Mouse (Mus musculus): Measurements from ENCODE around the gene Crocc2. TPM values are rescaled to one million over a fixed set of nuclear protein-coding genes. Genes with fewer than 3 reads are reported as not detected.

Gene Crocc2
- polyA plus RNA-seq, 1 experiment = not detected

DNA sequence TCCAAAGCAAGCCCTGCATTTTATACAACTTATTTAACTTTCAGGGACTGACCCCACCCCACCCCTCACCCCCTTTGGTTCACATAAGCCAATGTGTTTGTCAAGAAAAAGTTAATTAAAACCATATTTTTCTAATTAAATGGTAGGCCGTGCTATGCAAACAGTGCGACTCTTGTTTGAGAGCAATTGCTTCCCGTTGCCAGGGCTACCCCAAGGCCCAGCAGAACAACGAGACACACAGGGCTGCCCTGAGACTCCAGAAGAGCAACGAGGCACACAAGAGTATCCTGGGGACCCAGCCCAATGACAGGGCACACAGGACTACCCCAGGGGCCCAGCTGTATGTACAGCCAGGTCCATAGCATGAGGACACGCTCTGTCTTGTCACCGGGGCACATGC is 52.3 kb downstream of the Crocc2 start:
- no peak for TF ChIP-seq POLR2A (IDR thresholded peaks at IDR 0.05; ENCODE audit: insufficient read depth, low read depth, low read length)
- TF ChIP-seq CTCF (IDR thresholded peaks at IDR 0.05; ENCODE audit: insufficient read depth, low read depth, low read length) = no peak
- Histone ChIP-seq H3K4me3 (ENCODE audit: insufficient read depth, low read depth, low read length) (no peak overlapping the region), H3K4me1 (ENCODE audit: control insufficient read depth, insufficient read depth, low read length) (peaks cover 19% of the 10 kb centered on the region), H3K27ac (ENCODE audit: insufficient read depth, low read depth, low read length) (no peak overlapping the region)
- 48% methylated on average over 7 of the region's 7 CpGs for WGBS

DNA sequence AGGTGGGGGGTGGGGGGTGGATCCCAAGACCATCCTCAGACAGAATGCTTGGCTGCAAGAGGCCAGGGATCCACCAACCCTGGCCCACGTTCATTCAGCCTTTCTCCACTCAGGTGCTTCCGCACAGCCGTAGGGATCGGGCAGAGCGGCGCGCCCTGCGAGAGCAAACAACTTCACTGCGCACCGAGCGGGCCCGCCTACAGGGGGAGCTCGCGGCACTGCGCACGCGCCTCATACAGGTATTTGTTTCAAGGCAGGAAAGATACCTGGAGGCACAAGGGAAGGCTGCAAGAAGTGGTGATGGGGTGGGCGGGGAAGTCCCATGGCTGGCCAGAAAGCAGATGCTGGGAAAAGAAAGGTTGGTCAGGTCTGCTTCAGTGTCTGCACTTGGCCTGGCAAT is 55.4 kb downstream of the Crocc2 start:
- H3K4me1 ChIP-seq (ENCODE audit: control insufficient read depth, insufficient read depth, low read length) = peaks cover 7% of the 10 kb centered on the region
- no peak overlapping the region for H3K4me3 ChIP-seq (ENCODE audit: insufficient read depth, low read depth, low read length)
- H3K27ac ChIP-seq (ENCODE audit: insufficient read depth, low read depth, low read length) = no peak overlapping the region
- 0 out of 2 replicates have a peak, but pooled peaks have one; percentile 11 for TF ChIP-seq CTCF (IDR thresholded peaks at IDR 0.05; ENCODE audit: insufficient read depth, low read depth, low read length)
- no peak for TF ChIP-seq POLR2A (IDR thresholded peaks at IDR 0.05; ENCODE audit: insufficient read depth, low read depth, low read length)
- WGBS = 36% methylated on average over 18 of the region's 18 CpGs

DNA sequence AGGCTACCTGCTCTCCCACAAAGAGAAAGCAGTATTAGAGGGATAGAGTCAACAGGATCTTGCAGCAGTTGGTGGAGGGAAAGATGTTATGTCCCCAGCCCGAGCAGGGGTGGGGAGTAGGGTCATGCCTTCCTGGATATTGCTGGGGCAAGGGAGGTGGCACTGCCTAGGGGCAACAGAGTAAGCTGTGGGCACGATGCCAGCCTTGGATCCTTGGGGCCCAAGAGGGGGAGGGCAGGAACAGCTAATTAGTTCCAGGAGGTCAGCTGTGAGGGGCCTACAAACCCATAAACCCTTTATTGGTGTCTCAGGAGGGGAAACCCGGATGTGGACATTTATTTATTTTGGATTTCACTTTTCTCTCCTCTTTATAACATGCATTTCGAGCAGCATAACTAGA is 56.7 kb downstream of the Crocc2 start:
- Histone ChIP-seq H3K27ac (ENCODE audit: insufficient read depth, low read depth, low read length) (no peak overlapping the region), H3K4me3 (ENCODE audit: insufficient read depth, low read depth, low read length) (no peak overlapping the region), H3K4me1 (ENCODE audit: control insufficient read depth, insufficient read depth, low read length) (peaks cover 7% of the 10 kb centered on the region)
- WGBS = 60% methylated on average over 4 of the region's 4 CpGs
- TF ChIP-seq POLR2A (IDR thresholded peaks at IDR 0.05; ENCODE audit: insufficient read depth, low read depth, low read length) (no peak), CTCF (IDR thresholded peaks at IDR 0.05; ENCODE audit: insufficient read depth, low read depth, low read length) (no peak)

DNA sequence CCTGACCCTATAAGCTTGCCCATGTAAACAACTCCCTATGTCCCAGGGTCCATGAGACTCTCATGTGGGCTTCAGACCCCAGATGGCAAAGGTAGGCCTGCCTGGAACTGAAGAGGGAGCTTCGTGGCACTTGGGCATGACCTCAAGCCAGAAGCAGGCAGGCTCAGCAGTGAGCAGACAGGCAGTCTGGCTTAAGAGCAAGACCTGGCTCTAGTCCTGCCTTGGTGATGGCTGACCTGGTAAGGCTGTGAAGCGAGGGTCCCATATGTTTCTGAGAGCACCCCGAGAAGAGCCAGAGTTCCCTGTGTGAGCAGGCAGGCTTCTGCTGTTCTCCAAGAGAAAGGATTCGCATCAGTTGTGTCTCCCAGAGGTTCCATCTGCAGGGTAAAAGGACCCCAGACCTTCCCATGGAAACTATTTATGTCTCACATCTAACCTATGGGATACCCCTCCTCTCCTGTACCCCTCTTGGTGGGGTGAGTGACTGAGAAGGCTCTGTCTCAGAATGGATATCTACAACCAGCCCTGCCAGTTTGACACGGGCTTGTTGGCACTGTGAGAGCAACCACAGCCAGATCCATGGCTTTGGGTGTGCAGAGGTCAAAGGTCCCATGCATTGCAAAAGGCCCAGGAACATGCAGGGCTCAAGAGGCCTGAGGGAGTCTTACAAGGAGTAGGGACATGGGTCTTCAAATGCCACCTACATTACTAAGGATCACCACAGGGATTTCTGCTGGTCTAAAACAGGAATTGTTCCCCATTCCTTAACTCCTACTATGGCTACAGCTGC is 57.4 kb downstream of the Crocc2 start:
- TF ChIP-seq CTCF (IDR thresholded peaks at IDR 0.05; ENCODE audit: insufficient read depth, low read depth, low read length) (no peak), POLR2A (IDR thresholded peaks at IDR 0.05; ENCODE audit: insufficient read depth, low read depth, low read length) (no peak)
- WGBS = 94% methylated on average over 5 of the region's 5 CpGs

DNA sequence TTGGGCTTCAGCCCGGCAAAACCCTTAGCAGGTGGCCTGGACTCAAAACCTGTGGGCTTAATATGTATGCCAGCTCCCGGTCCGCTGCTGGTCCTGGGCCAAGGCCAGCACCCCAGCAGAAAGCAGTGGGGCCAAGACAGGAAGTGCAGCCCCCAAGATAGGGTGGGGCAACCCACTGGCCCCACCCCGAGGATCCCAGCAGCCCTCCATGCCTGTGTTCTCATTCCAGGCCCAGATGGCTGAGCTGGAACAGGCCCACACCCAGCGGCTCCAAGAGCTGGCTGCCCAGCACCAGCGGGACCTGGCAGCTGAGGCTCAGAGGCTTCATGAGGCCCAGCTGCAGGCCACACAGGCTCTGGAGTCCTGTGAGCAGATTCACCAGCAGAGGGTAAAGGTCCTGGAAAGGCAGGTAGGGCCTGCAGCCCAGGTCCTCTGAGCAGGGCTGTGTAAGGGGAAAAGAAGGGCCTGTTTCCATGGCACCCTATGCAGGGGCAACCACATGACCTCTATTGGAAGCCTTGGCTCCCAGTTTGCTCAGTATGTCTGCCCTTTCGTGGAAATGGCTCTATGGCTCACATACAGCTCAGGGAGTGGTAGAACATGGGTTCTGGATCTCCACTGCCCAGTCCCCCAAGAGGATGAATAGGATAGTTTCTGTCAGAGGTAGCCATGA is 58.9 kb downstream of the Crocc2 start:
- Histone ChIP-seq H3K4me3 (ENCODE audit: insufficient read depth, low read depth, low read length) (no peak overlapping the region), H3K27ac (ENCODE audit: insufficient read depth, low read depth, low read length) (no peak overlapping the region), H3K4me1 (ENCODE audit: control insufficient read depth, insufficient read depth, low read length) (peaks cover 7% of the 10 kb centered on the region; the same call in 1 of the 2 replicates)
- WGBS = 62% methylated on average over 7 of the region's 7 CpGs
- no peak for TF ChIP-seq POLR2A (IDR thresholded peaks at IDR 0.05; ENCODE audit: insufficient read depth, low read depth, low read length)
- no peak for TF ChIP-seq CTCF (IDR thresholded peaks at IDR 0.05; ENCODE audit: insufficient read depth, low read depth, low read length)

More for the DNA sequence above, 57.4 kb downstream of the Crocc2 start:
- H3K4me3 ChIP-seq (ENCODE audit: insufficient read depth, low read depth, low read length) = no peak overlapping the region
- peaks cover 7% of the 10 kb centered on the region for H3K4me1 ChIP-seq (ENCODE audit: control insufficient read depth, insufficient read depth, low read length)
- no peak overlapping the region for H3K27ac ChIP-seq (ENCODE audit: insufficient read depth, low read depth, low read length)

DNA sequence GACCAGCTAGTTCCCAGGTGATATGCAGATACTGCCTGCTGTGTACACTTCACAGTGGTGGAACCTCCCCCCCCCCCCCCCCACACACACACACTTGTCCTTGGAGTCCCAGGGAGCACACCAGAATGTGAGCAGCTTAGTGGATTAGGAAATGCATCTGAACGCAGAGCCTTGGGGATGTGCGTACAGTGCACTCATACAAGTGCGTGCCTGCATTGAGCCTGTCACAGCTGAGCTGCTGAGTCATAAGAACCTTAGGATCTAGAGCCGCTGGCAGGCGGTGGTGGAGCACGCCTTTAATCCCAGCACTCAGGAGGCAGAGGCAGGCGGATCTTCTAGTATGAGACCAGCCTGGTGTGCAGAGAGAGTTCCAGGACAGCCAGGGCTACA is 59.4 kb downstream of the Crocc2 start:
- Histone ChIP-seq H3K4me3 (ENCODE audit: insufficient read depth, low read depth, low read length) (no peak overlapping the region), H3K27ac (ENCODE audit: insufficient read depth, low read depth, low read length) (no peak overlapping the region), H3K4me1 (ENCODE audit: control insufficient read depth, insufficient read depth, low read length) (peaks cover 7% of the 10 kb centered on the region; the same call in 1 of the 2 replicates)
- TF ChIP-seq POLR2A (IDR thresholded peaks at IDR 0.05; ENCODE audit: insufficient read depth, low read depth, low read length) = no peak
- TF ChIP-seq CTCF (IDR thresholded peaks at IDR 0.05; ENCODE audit: insufficient read depth, low read depth, low read length) = no peak
- WGBS = 78% methylated on average over 7 of the region's 7 CpGs

DNA sequence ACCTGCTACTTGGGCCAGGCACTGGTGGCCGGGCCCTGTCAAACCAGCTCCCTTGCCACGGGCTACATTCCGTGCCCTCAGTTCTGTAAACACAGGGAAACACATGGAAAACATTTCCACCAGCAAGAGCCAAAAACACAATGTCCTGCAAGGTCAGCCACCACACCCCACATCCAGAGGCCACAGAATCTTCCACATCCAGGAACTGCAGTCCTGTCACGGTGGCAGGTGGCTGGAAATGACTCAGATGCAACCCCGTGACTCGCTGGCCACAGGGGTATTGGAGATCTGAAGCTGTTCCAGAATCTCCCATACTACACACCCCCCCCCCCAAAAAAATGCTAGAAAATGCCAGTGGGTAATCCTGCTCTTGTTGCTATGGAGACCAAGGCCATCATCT is 60.7 kb downstream of the Crocc2 start:
- Histone ChIP-seq H3K27ac (ENCODE audit: insufficient read depth, low read depth, low read length) (no peak overlapping the region), H3K4me1 (ENCODE audit: control insufficient read depth, insufficient read depth, low read length) (peaks cover 5% of the 10 kb centered on the region; the same call in 1 of the 2 replicates), H3K4me3 (ENCODE audit: insufficient read depth, low read depth, low read length) (no peak overlapping the region)
- 92% methylated on average over 6 of the region's 6 CpGs for WGBS
- TF ChIP-seq POLR2A (IDR thresholded peaks at IDR 0.05; ENCODE audit: insufficient read depth, low read depth, low read length) = no peak
- no peak for TF ChIP-seq CTCF (IDR thresholded peaks at IDR 0.05; ENCODE audit: insufficient read depth, low read depth, low read length)

DNA sequence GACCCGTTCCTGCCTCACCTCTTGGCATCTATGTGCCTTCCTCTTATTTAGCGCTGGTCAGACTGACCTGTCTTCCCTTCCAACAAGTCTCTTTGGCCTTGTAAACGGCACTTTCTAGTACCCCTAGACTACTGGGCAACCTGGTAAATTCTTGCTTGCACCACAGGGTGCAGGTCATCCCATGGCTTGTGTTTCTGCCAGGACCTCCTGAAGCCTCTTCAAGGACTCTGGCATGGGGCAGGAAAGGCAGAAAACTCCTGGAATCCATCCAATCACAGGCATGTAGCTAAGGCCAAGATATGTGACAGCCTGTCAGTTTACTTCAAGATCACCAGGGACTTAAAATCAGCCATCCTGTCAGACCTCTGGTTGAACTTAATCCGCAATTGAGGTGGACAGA is 61.1 kb downstream of the Crocc2 start:
- peaks cover 5% of the 10 kb centered on the region; the same call in 1 of the 2 replicates for H3K4me1 ChIP-seq (ENCODE audit: control insufficient read depth, insufficient read depth, low read length)
- WGBS = 79% methylated on average over 4 of the region's 4 CpGs
- no peak overlapping the region for H3K27ac ChIP-seq (ENCODE audit: insufficient read depth, low read depth, low read length)
- no peak overlapping the region for H3K4me3 ChIP-seq (ENCODE audit: insufficient read depth, low read depth, low read length)
- TF ChIP-seq POLR2A (IDR thresholded peaks at IDR 0.05; ENCODE audit: insufficient read depth, low read depth, low read length) (no peak), CTCF (IDR thresholded peaks at IDR 0.05; ENCODE audit: insufficient read depth, low read depth, low read length) (no peak)
